Mouse (Mus musculus) intestine, embryonic 14.5 days (tissue): Measurements from ENCODE around the gene Cryzl2. TPM values are rescaled to one million over a fixed set of nuclear protein-coding genes. Genes with fewer than 3 reads are reported as not detected.

Experiments used
- ATAC-seq: fragments of 200-750 bp; cut with Nextera tagmentation; replicated peaks from 2 replicates; pipeline ENCODE4 v1.8.0; 2017; ENCODE audit warnings: low read depth, moderate number of reproducible peaks, moderate TSS enrichment, moderate library complexity; ENCODE audit not compliant: low FRiP score, low TSS enrichment
- DNase-seq: peaks from one replicate; pipeline ENCODE4 v3.0.0-alpha.2; 2018; ENCODE audit warnings: low spot score
- H3K27ac ChIP-seq: fragments of 300-500 bp; sonication (generic); 2 replicates; pipeline ENCODE4 v1.5.1; 2014; ENCODE audit warnings: low read depth, mild to moderate bottlenecking, control low read depth
- H3K27me3 ChIP-seq: fragments of 300-500 bp; sonication (generic); replicated peaks from 2 replicates; pipeline ENCODE4 v1.6.1; 2014; ENCODE audit warnings: low read length, control low read depth; ENCODE audit not compliant: control insufficient read depth, insufficient read depth
- H3K36me3 ChIP-seq: fragments of 300-500 bp; sonication (generic); 2 replicates; pipeline ENCODE4 v1.6.1; 2014; ENCODE audit warnings: low read length, control low read depth; ENCODE audit not compliant: control insufficient read depth, insufficient read depth
- H3K4me1 ChIP-seq: fragments of 300-500 bp; sonication (generic); replicated peaks from 2 replicates; pipeline ENCODE4 v1.6.1; 2014; ENCODE audit warnings: low read length, control low read depth, mixed read lengths; ENCODE audit not compliant: control insufficient read depth, insufficient read depth
- H3K4me2 ChIP-seq: fragments of 300-500 bp; sonication (generic); 2 replicates; pipeline ENCODE4 v1.6.1; 2014; ENCODE audit warnings: low read length
- H3K4me3 ChIP-seq: fragments of 300-500 bp; sonication (generic); 2 replicates; pipeline ENCODE4 v1.5.1; 2014; ENCODE audit warnings: low read depth, low read length, control low read depth, mixed read lengths
- H3K9ac ChIP-seq: fragments of 300-500 bp; sonication (generic); 2 replicates; pipeline ENCODE4 v1.6.1; 2014; ENCODE audit warnings: mild to moderate bottlenecking, low read length
- H3K9me3 ChIP-seq: fragments of 300-500 bp; sonication (generic); 2 replicates; pipeline ENCODE4 v1.6.1; 2016; ENCODE audit warnings: low read length, control low read depth; ENCODE audit not compliant: control insufficient read depth
- WGBS: fragments of 180-500 bp; shearing (Covaris S2); extraction: QIAGEN DNeasy Blood & Tissue Kit; methylation state at CpG from one replicate; pipeline ENCODE4 v1.1.7; 2014; 5-methylcytosine and 5-hydroxymethylcytosine counted together
- polyA plus RNA-seq: library from polyadenylated mRNA; unstranded; fragments of >200 nt; fragmentation: Nextera tagmentation; extraction: Ambion mirVana; gene quantifications from 2 replicates; pipeline ENCODE4 v1.2.1, GENCODE M21; 2014

Cryzl2 gene
- polyA plus RNA-seq, 1 experiment from 2014 or later = 14.6 TPM

- 44% methylated on average over 4 of the region's 4 CpGs for WGBS
- ATAC-seq = no peak
- no peak overlapping the region for H3K27ac ChIP-seq
- H3K36me3 ChIP-seq = no peaks in the 10 kb centered on the region
- H3K9ac ChIP-seq = peak overlapping the region; percentile 10; the same call in 1 of the 2 replicates
- DNase-seq = no peak
- no peak overlapping the region for H3K4me3 ChIP-seq
- no peaks in the 10 kb centered on the region for H3K9me3 ChIP-seq
- H3K4me1 ChIP-seq = no peaks in the 10 kb centered on the region
- H3K27me3 ChIP-seq = no peaks in the 10 kb centered on the region
- H3K4me2 ChIP-seq = peak overlapping the region; percentile 23
Measured at GRCm38 (mm10) chr1:157506995-157507595, 48.7 kb downstream of the Cryzl2 start.

- DNase-seq (no peak), ATAC-seq (no peak)
- no peaks in the 10 kb centered on the region for H3K9me3 ChIP-seq
- H3K4me3 ChIP-seq = no peak overlapping the region; the same call in 1 of the 2 replicates
- H3K9ac ChIP-seq = no peak overlapping the region
- no peak overlapping the region for H3K27ac ChIP-seq
- no peaks in the 10 kb centered on the region for H3K36me3 ChIP-seq
- no peaks in the 10 kb centered on the region for H3K27me3 ChIP-seq
- WGBS = 33% methylated on average over 5 of the region's 5 CpGs
- H3K4me1 ChIP-seq = no peaks in the 10 kb centered on the region
- H3K4me2 ChIP-seq = no peak overlapping the region
Measured at GRCm38 (mm10) chr1:157507814-157508213, 49.4 kb downstream of the Cryzl2 start.

- WGBS = 56% methylated on average over 11 of the region's 11 CpGs
- DNase-seq = no peak
- no peak overlapping the region for H3K4me3 ChIP-seq
- no peak overlapping the region for H3K4me2 ChIP-seq
- H3K9ac ChIP-seq = no peak overlapping the region
- no peaks in the 10 kb centered on the region for H3K4me1 ChIP-seq
- no peaks in the 10 kb centered on the region for H3K27me3 ChIP-seq
- H3K27ac ChIP-seq = no peak overlapping the region
- no peak for ATAC-seq
- no peaks in the 10 kb centered on the region for H3K36me3 ChIP-seq
- no peaks in the 10 kb centered on the region for H3K9me3 ChIP-seq
Measured at GRCm38 (mm10) chr1:157512690-157513448, 54.5 kb downstream of the Cryzl2 start.

GRCm38 (mm10) chr1:157513559-157513958 is 55.2 kb downstream of the Cryzl2 start:
- DNase-seq (no peak), ATAC-seq (no peak)
- WGBS = 70% methylated on average over 9 of the region's 9 CpGs
- H3K27me3 ChIP-seq = no peaks in the 10 kb centered on the region
- H3K4me3 ChIP-seq = no peak overlapping the region
- H3K9ac ChIP-seq = no peak overlapping the region
- H3K9me3 ChIP-seq = no peaks in the 10 kb centered on the region
- H3K4me1 ChIP-seq = no peaks in the 10 kb centered on the region
- H3K4me2 ChIP-seq = no peak overlapping the region
- H3K36me3 ChIP-seq = no peaks in the 10 kb centered on the region
- H3K27ac ChIP-seq = no peak overlapping the region

- Histone ChIP-seq H3K36me3 (no peaks in the 10 kb centered on the region), H3K4me1 (no peaks in the 10 kb centered on the region), H3K27ac (no peak overlapping the region), H3K9me3 (no peaks in the 10 kb centered on the region), H3K4me2 (no peak overlapping the region), H3K4me3 (no peak overlapping the region), H3K9ac (no peak overlapping the region), H3K27me3 (no peaks in the 10 kb centered on the region)
- WGBS = 38% methylated on average over 4 of the region's 4 CpGs
- ATAC-seq (no peak), DNase-seq (no peak)
Measured at GRCm38 (mm10) chr1:157514298-157514697, 55.9 kb downstream of the Cryzl2 start.

GRCm38 (mm10) chr1:157516838-157517808 is 58.7 kb downstream of the Cryzl2 start:
- no peak overlapping the region for H3K9ac ChIP-seq
- 83% methylated on average over 8 of the region's 8 CpGs for WGBS

GRCm38 (mm10) chr1:157518111-157518523 is 59.7 kb downstream of the Cryzl2 start:
- Histone ChIP-seq H3K27ac (no peak overlapping the region), H3K4me1 (no peaks in the 10 kb centered on the region), H3K4me3 (no peak overlapping the region), H3K9ac (no peak overlapping the region), H3K4me2 (no peak overlapping the region), H3K9me3 (no peaks in the 10 kb centered on the region), H3K27me3 (no peaks in the 10 kb centered on the region), H3K36me3 (no peaks in the 10 kb centered on the region)
- DNase-seq (no peak), ATAC-seq (no peak)
- WGBS = 57% methylated on average over 4 of the region's 4 CpGs

More at GRCm38 (mm10) chr1:157516838-157517808, 58.7 kb downstream of the Cryzl2 start:
- Histone ChIP-seq H3K36me3 (no peaks in the 10 kb centered on the region), H3K4me2 (no peak overlapping the region), H3K9me3 (no peaks in the 10 kb centered on the region), H3K4me3 (no peak overlapping the region), H3K27me3 (no peaks in the 10 kb centered on the region), H3K4me1 (no peaks in the 10 kb centered on the region), H3K27ac (no peak overlapping the region)
- ATAC-seq = no peak
- no peak for DNase-seq

GRCm38 (mm10) chr1:157519396-157519795 is 61.0 kb downstream of the Cryzl2 start:
- H3K9me3 ChIP-seq = no peaks in the 10 kb centered on the region
- no peak overlapping the region for H3K4me2 ChIP-seq
- no peaks in the 10 kb centered on the region for H3K36me3 ChIP-seq
- ATAC-seq (no peak), DNase-seq (no peak)
- 80% methylated on average over 2 of the region's 2 CpGs for WGBS
- H3K27ac ChIP-seq = no peak overlapping the region
- no peak overlapping the region for H3K4me3 ChIP-seq
- no peaks in the 10 kb centered on the region for H3K4me1 ChIP-seq
- H3K9ac ChIP-seq = no peak overlapping the region
- H3K27me3 ChIP-seq = no peaks in the 10 kb centered on the region
